Mouse (Mus musculus) bone marrow macrophage, adult 2 months (primary cell): Measurements from ENCODE around the gene Hsd17b11. TPM values are rescaled to one million over a fixed set of nuclear protein-coding genes. Genes with fewer than 3 reads are reported as not detected.
"Not testable (repeated sequence)": the region's sequence is repeated elsewhere in the genome, so short reads cannot be mapped to it uniquely, and the experiment has no call there.

ENCODE experiments used
- H3K27ac ChIP-seq: 2 replicates; pipeline ENCODE4 v1.5.1; 2012; ENCODE audit warnings: low read depth, low read length; ENCODE audit not compliant: insufficient read depth
- H3K4me1 ChIP-seq: 2 replicates; pipeline ENCODE4 v1.6.1; 2012; ENCODE audit warnings: low read length; ENCODE audit not compliant: control insufficient read depth, insufficient read depth
- H3K4me3 ChIP-seq: 2 replicates; pipeline ENCODE4 v1.5.1; 2012; ENCODE audit warnings: mild to moderate bottlenecking, low read length, moderate library complexity; ENCODE audit not compliant: insufficient read depth
- CTCF ChIP-seq: IDR thresholded peaks from 2 replicates; pipeline ENCODE4 v1.5.1; 2012; ENCODE audit warnings: low read depth, mild to moderate bottlenecking, low read length, moderate library complexity
- POLR2A ChIP-seq: IDR thresholded peaks from 2 replicates; pipeline ENCODE4 v1.6.1; 2012; ENCODE audit warnings: mild to moderate bottlenecking, low read depth, low read length, borderline replicate concordance
- polyA plus RNA-seq: library from polyadenylated mRNA; stranded (reverse); fragments of >200 nt; gene quantifications from 2 replicates; pipeline ENCODE4 v1.2.4, GENCODE M21; 2012; ENCODE audit not compliant: missing spikeins, insufficient read depth, insufficient read length

The Hsd17b11 gene
- polyA plus RNA-seq, 1 experiment = 205 TPM

- no peak for TF ChIP-seq CTCF
- no peak for TF ChIP-seq POLR2A
- Histone ChIP-seq H3K27ac (no peak overlapping the region), H3K4me3 (no peak overlapping the region), H3K4me1 (peaks cover 8% of the 10 kb centered on the region)
Measured at GRCm38 (mm10) chr5:104035824-104036223, 14.1 kb upstream of the Hsd17b11 start.

- Histone ChIP-seq H3K4me1 (peaks cover 8% of the 10 kb centered on the region), H3K27ac (no peak overlapping the region), H3K4me3 (no peak overlapping the region)
- TF ChIP-seq CTCF (no peak), POLR2A (no peak)
Measured at GRCm38 (mm10) chr5:104035066-104035465, 13.3 kb upstream of the Hsd17b11 start.

DNA sequence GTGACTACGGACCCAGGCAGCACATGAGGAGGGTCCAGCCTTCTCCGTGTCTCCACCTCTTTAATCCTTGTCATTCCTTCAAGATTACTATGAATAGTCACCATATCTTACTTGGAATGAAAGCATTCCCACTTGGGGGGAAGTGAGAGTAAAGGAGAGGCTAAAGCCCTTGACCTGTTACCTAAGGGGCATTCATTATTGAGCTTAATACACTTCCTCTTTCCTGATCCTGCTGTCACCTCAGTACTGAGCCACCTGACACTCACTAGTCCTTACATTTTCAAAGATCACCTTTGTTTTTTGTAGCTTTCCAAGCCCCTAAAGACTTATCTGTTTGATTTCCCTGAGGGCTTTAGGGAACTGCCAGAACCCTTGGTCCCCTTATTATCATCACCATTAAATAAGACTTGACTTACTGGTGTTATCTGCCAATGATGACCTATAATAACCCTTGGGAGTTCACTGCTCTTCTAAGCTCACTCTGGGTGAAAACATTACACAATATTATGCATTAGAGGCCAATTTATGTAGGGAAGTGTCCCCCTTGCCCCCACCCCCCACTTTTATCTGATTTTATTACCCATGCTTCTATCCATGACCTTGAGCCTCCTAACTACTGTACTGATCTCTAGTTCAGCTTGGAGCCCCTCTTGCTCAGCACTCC, 10.8 kb upstream of the Hsd17b11 start:
- no peak overlapping the region for H3K27ac ChIP-seq
- no peak overlapping the region for H3K4me3 ChIP-seq
- TF ChIP-seq CTCF = no peak
- TF ChIP-seq POLR2A = no peak
- peaks cover 5% of the 10 kb centered on the region for H3K4me1 ChIP-seq

DNA sequence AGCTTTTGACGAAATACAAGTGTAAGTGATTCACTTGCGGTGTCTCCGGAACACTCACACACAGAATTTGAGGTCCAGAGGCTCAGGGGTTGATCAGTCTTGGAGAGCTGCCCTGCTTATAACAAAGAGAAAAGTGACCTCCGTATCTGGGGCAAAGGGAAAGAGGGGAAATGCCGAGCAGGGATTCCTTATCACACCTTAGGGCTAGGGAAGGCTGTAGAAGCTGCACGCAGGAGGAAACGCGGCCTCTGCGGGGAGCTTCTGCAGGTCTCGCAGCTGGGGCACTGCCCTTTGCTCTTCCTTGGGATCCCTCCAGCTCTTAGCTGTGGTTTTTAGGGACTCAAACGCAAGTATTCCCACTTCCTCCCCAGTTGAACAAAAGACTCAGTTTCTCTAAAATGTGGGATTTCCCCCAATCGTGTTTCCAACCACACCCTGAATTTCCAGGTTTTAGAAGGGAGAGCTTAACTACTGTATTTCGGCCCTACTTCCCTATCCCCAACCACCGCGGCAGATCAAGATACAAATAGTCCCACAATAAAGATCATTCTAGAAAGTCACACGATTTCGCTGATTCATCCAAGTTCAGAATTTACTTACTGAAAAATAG, 3.6 kb upstream of the Hsd17b11 start:
- Histone ChIP-seq H3K4me3 (no peak overlapping the region), H3K4me1 (peaks cover 26% of the 10 kb centered on the region), H3K27ac (no peak overlapping the region)
- TF ChIP-seq CTCF (no peak), POLR2A (no peak)

GRCm38 (mm10) chr5:104024762-104025161, 3.0 kb upstream of the Hsd17b11 start:
- Histone ChIP-seq H3K4me1 (peaks cover 29% of the 10 kb centered on the region), H3K27ac (no peak overlapping the region), H3K4me3 (no peak overlapping the region)
- no peak for TF ChIP-seq POLR2A
- no peak for TF ChIP-seq CTCF

GRCm38 (mm10) chr5:104024193-104024592, 2.5 kb upstream of the Hsd17b11 start:
- Histone ChIP-seq H3K27ac (peak overlapping the region; percentile 79; the same call in 1 of the 2 replicates), H3K4me1 (peaks cover 32% of the 10 kb centered on the region)
- H3K4me3 ChIP-seq = not testable (repeated sequence)

GRCm38 (mm10) chr5:104023289-104024020, 1.7 kb upstream of the Hsd17b11 start:
- Histone ChIP-seq H3K4me1 (peaks cover 34% of the 10 kb centered on the region), H3K4me3 (peak overlapping the region; percentile 43), H3K27ac (peak overlapping the region; percentile 79)
- TF ChIP-seq POLR2A (no peak), CTCF (no peak)

GRCm38 (mm10) chr5:104022558-104022957, 839 bp upstream of the Hsd17b11 start:
- no peak for TF ChIP-seq CTCF
- TF ChIP-seq POLR2A = no peak
- H3K4me3 ChIP-seq = peak overlapping the region; percentile 84; the same call in 1 of the 2 replicates
- peaks cover 34% of the 10 kb centered on the region for H3K4me1 ChIP-seq
- peak overlapping the region; percentile 96 for H3K27ac ChIP-seq

DNA sequence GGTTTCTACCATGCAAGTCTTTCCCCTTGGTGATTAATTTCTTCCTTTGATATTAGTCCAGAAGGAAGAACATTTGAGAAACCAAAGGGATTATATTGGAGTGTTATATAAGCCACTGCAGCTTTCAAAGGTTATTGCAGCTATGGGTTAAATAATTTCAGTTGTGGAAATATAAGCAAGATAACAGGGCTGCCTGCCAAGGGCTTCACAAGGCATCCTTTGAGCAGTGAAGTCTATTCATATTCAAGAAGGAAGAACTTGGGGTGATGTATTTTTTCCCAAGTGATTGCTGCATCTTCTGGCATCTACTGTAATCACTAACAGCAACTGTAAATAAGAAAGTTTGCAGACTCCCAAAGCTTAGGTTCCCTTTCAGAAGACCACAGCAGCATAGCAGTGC, 10.3 kb downstream of the Hsd17b11 start:
- peaks cover 2% of the 10 kb centered on the region; the same call in 1 of the 2 replicates for H3K4me1 ChIP-seq
- H3K4me3 ChIP-seq = no peak overlapping the region
- TF ChIP-seq CTCF (no peak), POLR2A (no peak)
- no peak overlapping the region for H3K27ac ChIP-seq

GRCm38 (mm10) chr5:104010261-104010660, 11.5 kb downstream of the Hsd17b11 start:
- Histone ChIP-seq H3K27ac (no peak overlapping the region), H3K4me1 (no peaks in the 10 kb centered on the region), H3K4me3 (no peak overlapping the region)
- TF ChIP-seq CTCF (no peak), POLR2A (no peak)
